Mouse (Mus musculus) heart, postnatal 25 days (tissue): ENCODE measurements at regions not wholly inside any gene's neighbourhood (a gene's known extent, or its start where the extent isn't known, plus 50 kb on each side); places are given as distances from the start of the nearest gene placed in this dataset.

Experiments
- DNase-seq: peaks from one replicate; pipeline ENCODE4 v3.0.0; 2022; ENCODE audit warnings: low spot score
- intact Hi-C: fragments of 180-260 bp; cut with DNase I; formaldehyde crosslinking; loops from one replicate; pipeline ENCODE4 v1.15.1; 2025

DNA sequence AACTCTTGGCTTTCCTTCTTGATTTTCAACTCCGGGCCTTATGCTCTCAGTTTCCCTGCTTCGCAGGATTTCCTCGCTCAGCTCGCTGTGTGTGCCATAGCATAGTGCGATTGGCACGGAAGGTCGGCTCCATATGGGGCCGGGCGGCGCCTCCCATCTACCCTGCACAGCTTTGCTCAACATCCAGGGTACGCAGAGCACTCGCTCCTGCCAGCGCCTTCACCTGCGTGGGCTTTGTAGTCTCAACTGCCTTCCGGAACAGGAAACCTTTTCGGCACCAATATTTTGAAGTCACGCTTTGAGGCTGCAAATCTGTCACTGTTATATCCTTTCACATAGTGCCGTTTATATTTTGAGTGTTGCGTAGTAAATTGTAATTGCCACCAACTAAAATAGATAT is 359.9 kb upstream of the Tle4 start:
- intact Hi-C loops = no loop called here
- no peak for DNase-seq

GRCm38 (mm10) chr19:14957154-14957553 is 359.3 kb upstream of the Tle4 start:
- intact Hi-C loops = no loop called here
- DNase-seq = no peak

GRCm38 (mm10) chr19:14956392-14956791 is 358.5 kb upstream of the Tle4 start:
- intact Hi-C loops = no loop called here
- DNase-seq = no peak

DNA sequence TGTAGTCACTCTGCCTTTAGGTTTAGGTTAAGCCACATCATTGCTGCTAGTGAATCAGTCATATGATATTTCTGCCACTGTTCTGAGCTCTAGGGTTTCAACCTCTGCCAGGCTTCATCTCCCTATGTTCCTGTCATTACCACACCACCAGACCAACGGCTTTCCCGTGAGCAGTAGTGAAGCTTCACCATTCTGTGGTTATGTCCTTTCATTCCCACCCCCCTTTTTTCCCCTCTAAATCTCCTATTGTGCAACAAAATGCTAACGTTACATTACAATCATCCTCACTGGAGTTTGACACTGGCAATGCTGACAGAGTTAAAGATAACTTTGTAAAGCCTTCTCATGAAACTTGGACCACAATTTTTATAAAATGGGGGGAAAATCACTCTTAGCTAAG is 358.1 kb upstream of the Tle4 start:
- intact Hi-C loops = no loop called here
- DNase-seq = no peak

DNA sequence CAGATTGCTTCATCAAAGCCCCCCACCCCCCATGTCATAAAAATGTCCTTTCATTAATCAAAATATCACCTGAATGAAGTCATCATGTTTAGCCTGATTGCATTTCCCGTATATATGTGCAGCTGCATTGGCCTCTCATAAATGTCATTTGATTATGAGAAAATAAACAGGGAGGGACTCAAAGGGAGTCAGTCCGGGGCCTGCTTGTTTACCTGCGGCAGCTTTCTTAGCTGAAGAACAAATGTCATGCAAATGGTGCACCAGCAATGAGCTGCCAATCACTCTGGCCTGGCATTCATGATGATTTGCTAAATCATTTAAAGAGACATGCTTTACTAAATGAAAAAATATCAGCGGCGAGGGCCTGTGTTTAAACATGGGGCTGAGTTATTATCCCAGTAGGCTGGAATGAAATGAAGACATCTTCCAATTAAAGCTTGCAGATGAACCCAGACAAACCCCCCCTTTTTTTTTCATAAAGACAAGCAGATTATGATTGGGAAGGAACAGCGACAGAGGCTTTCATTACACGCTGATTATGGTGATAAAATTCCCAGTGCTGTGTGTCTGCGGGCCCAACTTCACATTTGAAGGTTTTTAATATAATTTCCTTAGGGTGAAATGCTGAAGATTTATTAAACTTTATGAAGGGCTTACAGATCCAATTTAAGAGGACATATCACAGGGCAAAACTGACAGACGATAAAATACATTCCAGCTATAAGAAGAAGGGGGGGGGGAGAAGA is 342.5 kb upstream of the Tle4 start:
- DNase-seq = no peak
- intact Hi-C loops = no loop called here

DNA sequence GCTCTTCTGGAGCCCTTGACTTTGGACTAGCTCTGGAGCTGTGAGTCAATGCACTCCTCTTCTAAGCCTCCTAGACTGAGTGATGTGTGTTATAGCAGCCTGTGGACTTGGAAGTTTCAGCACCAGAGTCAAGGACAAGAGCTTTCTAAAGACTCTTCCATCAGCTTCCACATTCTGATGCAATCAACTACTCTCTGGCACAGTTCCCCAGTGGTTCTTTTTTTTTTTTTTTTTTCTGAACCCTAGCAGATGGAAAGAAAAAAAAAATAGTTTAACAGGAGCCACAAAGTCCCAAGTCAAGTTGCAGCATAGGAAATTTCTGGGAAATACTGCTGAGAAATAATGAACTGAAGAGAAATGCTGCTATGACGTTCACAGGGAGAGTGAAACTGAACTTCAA is 324.4 kb upstream of the Tle4 start:
- no peak for DNase-seq
- intact Hi-C loops = no loop called here

GRCm38 (mm10) chr19:14911056-14911850 is 313.4 kb upstream of the Tle4 start:
- intact Hi-C loops = no loop called here
- DNase-seq = no peak

DNA sequence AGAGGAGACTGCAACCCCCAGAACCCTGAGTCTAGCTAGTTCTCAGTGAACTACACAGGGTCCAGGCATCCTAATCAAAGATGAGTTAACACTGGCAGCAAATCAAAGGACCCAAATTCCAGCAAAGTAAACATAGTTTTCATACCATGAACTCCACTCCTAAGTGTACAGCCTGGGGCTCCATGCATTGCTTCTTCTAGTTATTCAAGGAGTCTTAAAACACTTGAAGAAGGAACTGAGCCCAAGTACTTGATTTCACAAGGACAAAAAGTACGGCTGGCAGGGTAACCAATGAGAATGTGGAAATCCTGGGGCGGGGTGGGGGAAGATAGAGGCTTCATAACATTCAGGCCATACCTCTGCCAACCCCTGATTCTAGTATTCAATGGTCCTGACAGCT is 297.0 kb upstream of the Tle4 start:
- intact Hi-C loops = no loop called here
- no peak for DNase-seq

- no peak for DNase-seq
- intact Hi-C loops = no loop called here
These were observed 294.5 kb upstream of the Tle4 start for GRCm38 (mm10) chr19:14892390-14892758.

DNA sequence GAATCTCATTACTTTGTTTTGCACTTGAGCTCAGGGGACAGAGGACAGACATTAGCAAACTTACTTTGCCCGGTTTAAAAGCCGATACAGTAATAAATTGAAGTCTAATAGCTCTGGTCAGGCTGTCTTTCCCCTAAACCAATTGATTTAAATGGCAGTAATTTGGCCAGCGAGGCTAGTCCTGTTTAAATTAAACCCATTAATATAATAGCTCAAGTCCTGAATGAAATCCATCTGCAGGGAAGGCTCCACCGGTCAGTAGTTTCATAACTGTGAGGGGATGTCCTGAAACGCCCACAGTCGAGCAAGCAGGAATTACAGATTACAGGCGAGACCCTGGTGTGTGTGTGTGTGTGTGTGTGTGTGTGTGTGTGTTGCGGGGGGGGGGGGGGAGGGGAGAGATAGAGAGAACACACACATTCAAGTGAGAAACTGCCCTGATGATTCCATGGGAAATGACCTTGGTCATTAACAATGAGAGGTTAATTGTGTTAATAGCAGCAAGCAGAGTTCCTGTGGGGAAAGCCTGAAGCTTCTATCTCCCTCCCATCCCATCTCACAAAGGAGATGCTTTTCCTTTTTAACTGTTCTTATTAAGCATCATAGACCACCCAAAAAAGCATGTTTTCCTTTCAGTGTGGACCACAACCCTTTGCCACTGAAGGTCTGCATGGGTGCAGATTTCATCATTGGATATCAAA is 294.0 kb upstream of the Tle4 start:
- intact Hi-C loops = no loop called here
- DNase-seq = no peak

DNA sequence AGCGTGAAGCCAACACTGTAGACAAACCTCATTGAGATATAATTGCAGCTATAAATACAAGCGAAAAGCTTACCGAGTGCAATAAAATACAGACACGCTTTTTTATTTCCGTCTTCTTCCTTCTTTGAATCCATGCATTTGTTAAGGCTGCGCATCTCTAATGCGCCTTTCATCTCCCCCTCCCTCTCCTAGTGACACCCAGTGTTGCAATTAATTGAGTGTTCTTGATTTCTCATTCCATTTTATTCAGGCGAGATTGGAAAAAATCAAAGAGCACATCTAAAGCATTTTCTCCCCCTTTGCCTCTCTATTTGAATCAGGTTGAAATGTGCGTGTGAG is 293.2 kb upstream of the Tle4 start:
- DNase-seq = no peak
- intact Hi-C loops = no loop called here

DNA sequence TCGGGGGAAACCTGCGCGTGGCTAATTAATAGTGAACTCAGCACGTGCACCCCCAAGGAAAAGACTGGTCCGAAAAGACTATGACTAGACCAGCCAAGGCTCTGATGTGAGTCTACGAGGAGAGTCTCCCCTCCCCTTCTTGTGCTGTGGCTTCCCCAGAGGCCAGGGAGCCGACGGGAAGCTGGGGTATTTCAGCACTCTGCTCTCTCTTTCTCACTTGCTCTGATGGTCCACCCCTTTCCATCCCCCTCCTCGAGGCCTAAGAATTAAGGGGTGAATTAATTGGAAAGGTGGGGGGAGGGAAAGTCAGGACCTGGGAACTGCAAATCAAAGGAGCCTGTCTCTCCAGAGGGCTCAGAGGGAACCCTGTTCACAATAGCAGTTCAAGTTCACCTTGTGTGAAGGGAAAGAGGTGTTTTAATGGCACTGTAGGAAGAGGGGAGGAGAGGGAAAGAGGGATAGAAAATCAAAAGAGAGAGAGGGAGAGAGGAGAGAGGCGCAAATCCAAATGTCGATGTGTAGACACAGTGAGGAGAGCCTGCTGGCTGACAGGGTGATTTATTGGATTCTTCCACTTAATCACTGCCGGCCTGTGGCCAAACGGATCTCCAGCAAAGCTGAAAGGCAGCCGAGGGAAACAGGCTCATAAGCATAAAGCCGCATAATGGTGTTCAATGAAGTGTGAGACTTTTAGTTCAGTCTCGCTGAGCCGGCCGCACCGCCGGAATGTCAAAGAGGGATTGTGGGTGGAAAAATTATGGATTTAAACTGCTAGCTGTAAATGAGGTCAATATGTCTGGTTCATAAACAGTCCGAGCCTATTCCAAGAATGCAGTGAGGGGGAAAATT is 292.6 kb upstream of the Tle4 start:
- intact Hi-C loops = no loop called here
- DNase-seq = no peak

GRCm38 (mm10) chr19:14889794-14890193 is 291.9 kb upstream of the Tle4 start:
- DNase-seq = no peak
- intact Hi-C loops = no loop called here

DNA sequence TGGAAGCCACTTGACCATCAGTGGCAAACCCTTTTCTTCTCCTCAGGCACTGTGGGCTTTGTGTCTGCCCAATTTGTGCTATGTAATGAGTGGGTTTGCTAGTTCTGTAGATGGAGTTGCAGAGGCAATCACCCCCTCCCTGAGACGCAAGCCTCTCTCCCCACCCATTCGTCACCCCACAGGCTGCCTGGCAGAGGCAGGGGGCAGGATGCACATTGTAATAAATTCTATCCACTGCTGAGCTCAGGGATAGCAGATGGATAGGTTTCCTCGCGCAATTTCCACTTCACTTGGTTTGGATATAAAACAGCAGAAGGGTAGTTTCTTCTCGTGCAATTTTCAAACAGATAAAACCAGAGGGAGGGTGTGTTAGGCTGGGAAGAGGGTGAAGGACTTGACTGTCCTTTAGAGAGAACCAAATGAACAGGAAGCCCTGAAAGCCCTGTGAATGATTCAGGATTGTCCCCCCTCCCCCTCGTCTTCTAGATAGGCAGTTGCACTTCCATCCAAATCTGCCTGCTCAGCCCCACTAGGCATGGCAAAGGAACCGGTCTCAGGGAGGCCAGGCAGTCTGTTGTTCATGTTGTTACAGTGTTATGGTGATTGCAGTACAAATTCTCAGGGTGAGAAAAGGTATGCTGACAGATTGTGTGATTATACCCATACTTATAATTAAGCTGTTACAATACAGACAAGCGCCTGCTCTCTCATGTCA is 286.0 kb upstream of the Tle4 start:
- intact Hi-C loops = no loop called here
- no peak for DNase-seq

DNA sequence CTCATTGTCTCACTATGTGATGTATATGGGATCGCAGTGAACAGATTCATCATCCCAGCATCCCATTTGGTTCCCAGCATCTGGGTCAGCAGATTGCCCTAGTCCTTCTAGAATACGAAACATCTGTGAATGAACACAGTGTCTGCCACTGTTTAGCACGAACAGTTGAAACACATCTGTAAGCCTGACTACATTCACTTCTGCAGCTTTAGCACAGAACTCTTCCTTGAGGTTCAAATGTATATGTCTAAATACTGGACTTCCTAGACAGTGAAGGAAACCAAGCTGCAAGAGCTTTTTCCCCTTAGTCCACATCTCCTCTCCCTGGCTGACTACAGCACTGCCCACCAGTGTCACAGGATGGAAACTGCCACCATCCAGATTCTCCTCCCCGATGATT is 283.0 kb upstream of the Tle4 start:
- DNase-seq = no peak
- intact Hi-C loops = no loop called here

DNA sequence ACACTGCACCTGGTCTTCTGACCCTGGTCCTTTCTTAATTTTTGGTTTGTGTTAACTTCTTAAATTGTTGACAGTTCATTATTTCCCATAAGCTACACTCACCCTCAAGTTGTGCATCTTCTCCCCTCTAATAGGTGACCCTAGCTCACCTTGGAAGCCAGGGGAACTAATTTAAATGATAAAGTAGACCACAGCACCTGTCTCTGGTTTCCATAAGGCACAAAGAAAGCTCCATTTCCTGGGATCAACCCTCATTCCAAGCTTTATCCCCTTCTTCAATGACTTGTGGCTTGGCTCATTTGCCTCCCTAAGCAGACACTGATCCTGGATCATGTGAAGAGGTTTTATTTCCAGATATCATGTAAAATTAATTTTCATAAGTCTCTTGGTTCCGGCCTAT is 276.1 kb upstream of the Tle4 start:
- intact Hi-C loops = no loop called here
- DNase-seq = no peak

- intact Hi-C loops = no loop called here
- DNase-seq = no peak
These were observed 273.5 kb upstream of the Tle4 start for GRCm38 (mm10) chr19:14871178-14871867.

GRCm38 (mm10) chr19:14862654-14863468 is 265.0 kb upstream of the Tle4 start:
- DNase-seq = no peak

More at GRCm38 (mm10) chr19:14862654-14863468, 265.0 kb upstream of the Tle4 start:
- intact Hi-C loops = no loop called here
